Mouse (Mus musculus): ENCODE results near the gene Dnajc19.

DNA sequence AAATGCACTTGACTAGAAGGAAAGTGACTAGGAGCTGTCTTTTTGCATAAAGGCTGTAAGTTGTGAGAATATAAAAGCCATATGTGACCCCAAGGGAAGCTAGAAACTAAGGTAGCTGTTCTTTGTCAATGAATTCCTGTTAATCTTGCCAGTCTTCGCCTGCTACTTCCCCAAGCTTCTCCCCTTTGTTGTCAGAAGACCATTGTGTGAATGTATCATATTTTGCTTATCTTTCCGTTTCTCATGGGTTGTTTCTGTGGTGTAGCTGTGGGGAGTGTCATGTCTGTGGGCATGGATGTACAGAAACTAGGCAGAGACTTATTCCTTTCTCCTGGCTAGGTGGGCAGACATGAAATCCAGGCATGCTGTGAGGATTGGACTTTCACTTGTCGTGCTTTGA, 808 bp upstream of the Dnajc19 start:
- TF ChIP-seq POLR2A (IDR thresholded peaks at IDR 0.05; ENCODE audit: borderline replicate concordance, extremely low read depth, low read depth, low read length): no peak
- no peak for TF ChIP-seq CTCF (IDR thresholded peaks at IDR 0.05; ENCODE audit: insufficient read depth, low read length)
